Mouse (Mus musculus) MEL (cell line): Measurements from ENCODE around the gene Pi4k2a.

ENCODE experiments used
- CTCF ChIP-seq, 3 experiments: IDR thresholded peaks in 2 of 3; conservative IDR thresholded peaks in 1 of 3; 2 replicates each; pipeline ENCODE4 v1.5.1; 2011 to 2012; ENCODE audit warnings: low read length in 3 of 3, low read depth in 2 of 3, mild to moderate bottlenecking in 2 of 3, improper control_type of control experiment in 1 of 3, inconsistent platforms in 1 of 3, mixed read lengths in 1 of 3, moderate library complexity in 1 of 3; ENCODE audit not compliant: control insufficient read depth in 1 of 3, insufficient read depth in 1 of 3, poor library complexity in 1 of 3, severe bottlenecking in 1 of 3
- KAT2A ChIP-seq: conservative IDR thresholded peaks from 2 replicates; pipeline ENCODE4 v1.6.1; 2012; ENCODE audit warnings: low read depth, low read length, improper control_type of control experiment, inconsistent platforms
- MEF2A ChIP-seq: IDR thresholded peaks from 2 replicates; pipeline ENCODE4 v1.6.1; 2014; ENCODE audit warnings: low read depth, mild to moderate bottlenecking, inconsistent platforms, low read length, improper control_type of control experiment; ENCODE audit not compliant: poor library complexity, insufficient replicate concordance, severe bottlenecking; ENCODE audit errors: extremely low read depth
- POLR2A ChIP-seq, 2 experiments: IDR thresholded peaks; 2 replicates each; pipeline ENCODE4 v1.6.1; 2011 to 2012; ENCODE audit warnings: low read length in 2 of 2, mild to moderate bottlenecking in 2 of 2, control low read depth in 1 of 2, improper control_type of control experiment in 1 of 2, low read depth in 1 of 2, moderate library complexity in 1 of 2; ENCODE audit not compliant: control insufficient read depth in 1 of 2, insufficient read depth in 1 of 2, poor library complexity in 1 of 2

GRCm38 (mm10) chr19:42128787-42129508 is 38.7 kb downstream of the Pi4k2a start, which contains the start of gene Avpi1:
- peak; percentile 6; the same call in 1 of the 2 replicates for TF ChIP-seq MEF2A
- TF ChIP-seq POLR2A (IDR thresholded peaks at IDR 0.05; ENCODE audit: control insufficient read depth in 1 of 2, insufficient read depth in 1 of 2, low read depth in 1 of 2, low read length in 2 of 2, poor library complexity in 1 of 2) = peak; percentile 90 to 95
- 0 out of 6 replicates have a peak, but pooled peaks of 1 of the 3 experiments have one; percentile 0 for TF ChIP-seq CTCF (IDR thresholded peaks at IDR 0.05 in 2 of 3, conservative IDR thresholded peaks at IDR 0.05 in 1 of 3; ENCODE audit: control insufficient read depth in 1 of 3, insufficient read depth in 1 of 3, low read depth in 2 of 3, low read length in 3 of 3, poor library complexity in 1 of 3, severe bottlenecking in 1 of 3)
- peak; percentile 55 for TF ChIP-seq KAT2A
